Mouse (Mus musculus) lung, postnatal 10 days (tissue): ENCODE measurements around the gene Mrpl23.
A peak's percentile ranks its signal among the peaks of the same experiment; 100 is the strongest.

Experiments
- DNase-seq: peaks from one replicate; pipeline ENCODE4 v3.0.0; 2021

Gene Mrpl23

DNA sequence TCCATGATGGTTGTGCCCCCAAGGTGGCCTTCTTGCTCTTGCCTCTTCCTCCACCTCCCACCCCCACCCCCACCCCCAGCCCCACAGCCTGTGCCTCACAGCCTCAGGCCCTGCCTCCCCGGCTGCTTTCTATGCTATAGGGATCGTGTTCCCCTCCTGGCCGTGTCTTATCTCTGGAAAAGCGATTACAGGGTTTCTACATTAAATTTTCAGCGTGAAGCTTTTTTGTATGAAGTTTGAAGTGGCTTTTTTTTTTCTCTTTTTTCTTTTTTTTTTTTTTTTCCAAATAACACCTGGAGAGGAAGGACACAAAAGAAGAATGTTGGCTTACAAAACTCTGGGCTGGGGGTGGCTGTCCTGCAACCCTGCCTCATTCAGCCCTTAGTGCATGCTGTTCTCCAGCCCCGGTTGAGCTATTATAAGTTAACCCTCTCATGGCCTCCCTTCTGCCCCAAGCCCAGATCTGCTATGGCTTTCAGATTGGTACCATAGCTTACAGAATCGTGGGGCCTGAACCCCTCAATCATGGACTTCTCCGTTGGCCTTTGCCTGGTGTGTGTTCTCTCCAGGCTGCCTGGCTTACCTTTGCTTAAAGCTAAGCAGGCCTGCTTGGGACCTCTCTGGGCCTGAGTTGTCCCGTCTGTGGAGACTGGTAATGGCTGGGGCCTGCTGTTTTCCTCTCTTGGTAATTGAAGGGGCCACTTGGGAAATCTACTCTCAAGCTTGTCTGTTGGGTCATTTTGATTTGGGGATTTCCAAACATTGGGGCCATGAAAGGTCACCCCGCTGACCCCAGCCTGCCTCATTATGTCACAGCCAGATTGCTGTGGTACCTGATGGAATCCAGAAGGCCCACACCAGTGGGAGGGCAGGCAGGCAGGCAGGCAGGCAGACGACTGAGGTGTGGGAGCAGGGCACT lies 21.2 kb downstream of the Mrpl23 start:
- DNase-seq = peak; percentile 8

- peak; percentile 42 for DNase-seq
Measured at GRCm38 (mm10) chr7:142554625-142555024, 22.1 kb downstream of the Mrpl23 start.

DNA sequence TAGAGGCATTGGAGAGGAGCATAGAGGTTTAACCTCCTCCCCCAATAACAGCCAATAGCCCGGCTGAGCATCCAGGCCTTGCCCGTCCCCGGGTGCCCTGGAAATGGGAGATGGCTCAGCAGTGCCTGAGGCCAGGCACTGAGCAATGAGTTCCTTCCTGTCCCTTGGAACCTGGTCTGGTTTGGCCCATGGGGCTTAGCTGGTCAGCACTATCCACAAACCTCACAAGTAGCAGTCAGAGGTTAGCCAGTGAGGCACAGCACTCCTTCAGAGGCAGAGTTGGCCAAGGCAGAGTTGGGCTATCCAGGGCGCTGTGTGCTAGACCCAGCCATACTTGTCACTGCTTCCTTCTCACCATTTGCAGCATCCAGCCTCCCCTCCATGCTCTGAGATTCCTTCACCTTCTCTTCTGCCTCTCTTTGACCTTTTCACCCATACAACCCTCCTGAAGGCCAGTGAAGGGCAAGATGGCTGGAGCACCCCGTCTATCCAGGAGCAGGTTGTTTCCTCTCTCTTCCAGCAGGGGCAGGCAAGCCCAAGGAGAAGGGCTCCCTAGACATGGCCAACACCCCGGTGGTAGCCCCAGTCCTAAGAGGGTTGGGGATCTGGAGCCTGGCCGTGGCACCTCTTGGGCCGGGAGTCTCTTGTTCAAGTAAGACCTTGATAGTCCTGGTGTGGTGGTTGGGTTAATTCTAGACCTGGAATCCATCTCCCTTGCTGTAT lies 23.0 kb downstream of the Mrpl23 start:
- no peak for DNase-seq

DNA sequence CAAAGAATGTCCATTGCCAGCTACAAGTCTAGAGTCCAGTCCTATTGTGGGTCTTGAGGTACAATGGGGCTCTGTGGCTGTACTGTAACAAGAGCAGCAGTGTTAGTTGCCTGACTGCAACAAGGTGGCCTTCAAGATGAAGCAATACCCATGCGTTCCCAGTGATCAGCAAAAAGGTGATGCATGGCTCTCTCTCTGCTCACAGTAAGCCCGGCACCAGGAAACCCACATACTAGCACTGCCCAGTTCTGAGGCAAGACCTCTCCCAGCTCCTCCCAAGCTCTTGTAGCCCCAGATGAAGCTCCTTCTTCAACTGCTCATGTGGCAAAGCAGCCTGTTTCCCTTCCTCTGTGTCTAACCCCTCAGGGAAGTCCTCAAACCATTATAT lies 23.6 kb downstream of the Mrpl23 start:
- DNase-seq = no peak

DNA sequence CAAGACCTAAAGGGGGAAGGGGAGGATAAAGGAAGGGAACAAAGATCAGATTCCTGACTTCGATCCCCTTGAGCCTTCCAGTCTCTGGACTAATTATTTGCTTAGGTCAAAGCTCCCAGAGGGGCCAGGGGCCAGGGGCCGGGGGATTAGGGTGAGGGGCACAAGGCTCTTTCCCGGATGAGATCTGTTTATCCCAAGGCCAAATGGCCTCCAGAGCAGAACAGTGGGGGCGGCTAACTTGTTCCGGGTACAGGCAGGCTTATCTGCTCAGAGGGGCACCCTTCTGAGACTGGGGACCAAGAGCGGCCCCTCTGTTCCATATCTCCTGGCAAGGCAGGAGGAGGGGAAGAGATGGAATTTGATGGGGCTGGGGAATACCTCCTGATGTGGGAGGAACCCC lies 25.2 kb downstream of the Mrpl23 start:
- no peak for DNase-seq

- DNase-seq = no peak
Measured at GRCm38 (mm10) chr7:142558511-142559146, 26.1 kb downstream of the Mrpl23 start.

GRCm38 (mm10) chr7:142559651-142560175 lies 27.2 kb downstream of the Mrpl23 start:
- DNase-seq = no peak

DNA sequence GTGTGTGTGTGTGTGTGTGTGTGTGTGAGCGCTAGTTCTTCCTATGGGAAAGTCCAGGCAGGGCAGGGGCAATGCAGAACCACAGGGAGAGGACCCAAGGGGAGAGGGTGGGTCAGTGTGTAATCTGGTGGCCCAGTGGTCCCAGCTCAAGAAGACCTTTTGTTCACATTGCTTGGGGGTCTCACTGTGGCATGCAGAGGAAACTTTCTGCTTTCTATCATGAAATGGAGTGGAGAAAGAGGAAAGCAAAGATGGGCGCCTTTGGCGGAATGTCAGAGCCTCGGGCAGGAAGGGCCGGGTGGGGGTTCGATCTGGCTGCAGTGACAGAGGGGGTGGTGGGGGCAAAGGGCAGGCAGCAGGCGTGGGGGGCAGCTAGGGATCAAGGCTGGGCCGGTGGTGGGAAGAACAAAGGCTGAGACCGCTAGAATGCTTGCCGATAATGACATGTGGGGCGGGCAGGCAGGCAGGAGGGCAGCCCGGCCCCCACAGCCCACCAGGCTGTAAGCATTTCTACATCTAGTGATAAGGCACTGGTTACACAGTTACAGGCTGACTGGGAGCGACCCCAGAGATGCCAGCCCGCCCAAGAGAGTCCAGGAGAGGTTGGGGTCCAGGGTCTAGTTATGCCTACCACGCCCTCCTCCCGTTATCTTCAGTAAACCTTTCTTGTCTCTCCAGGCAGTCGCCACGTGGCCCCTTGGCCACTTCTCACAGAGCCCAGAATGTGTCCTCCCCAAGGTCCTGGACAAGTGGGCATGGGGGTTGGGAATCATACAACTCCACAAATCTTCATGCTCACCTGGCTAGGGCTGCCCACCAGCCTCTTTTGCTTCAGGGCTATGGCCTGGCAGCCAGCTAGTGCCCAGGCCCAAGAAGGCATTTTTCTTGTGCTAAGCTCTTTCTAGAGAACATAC lies 28.7 kb downstream of the Mrpl23 start:
- DNase-seq = no peak

- DNase-seq = no peak
Measured at GRCm38 (mm10) chr7:142561856-142562404, 29.4 kb downstream of the Mrpl23 start.

DNA sequence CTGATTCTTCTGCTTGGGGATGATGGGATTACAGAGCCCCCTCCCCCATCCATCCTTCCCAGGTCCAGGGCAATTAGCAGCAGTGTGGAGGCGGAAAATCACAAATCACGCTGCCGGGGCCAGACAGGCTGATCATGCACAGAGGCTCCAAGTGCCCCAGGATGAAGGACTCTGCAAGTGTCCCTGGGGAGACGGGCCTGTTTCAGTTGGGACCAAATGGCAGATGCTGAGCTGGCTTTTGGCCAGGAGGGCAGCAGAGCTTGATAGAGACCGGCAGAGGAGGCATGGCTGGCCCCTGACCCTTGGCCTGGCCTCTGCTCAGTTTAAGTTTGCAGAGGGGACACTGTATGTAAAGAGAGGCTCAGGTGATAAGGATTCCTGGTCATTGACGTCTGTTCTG lies 30.7 kb downstream of the Mrpl23 start:
- DNase-seq = peak; percentile 21

DNA sequence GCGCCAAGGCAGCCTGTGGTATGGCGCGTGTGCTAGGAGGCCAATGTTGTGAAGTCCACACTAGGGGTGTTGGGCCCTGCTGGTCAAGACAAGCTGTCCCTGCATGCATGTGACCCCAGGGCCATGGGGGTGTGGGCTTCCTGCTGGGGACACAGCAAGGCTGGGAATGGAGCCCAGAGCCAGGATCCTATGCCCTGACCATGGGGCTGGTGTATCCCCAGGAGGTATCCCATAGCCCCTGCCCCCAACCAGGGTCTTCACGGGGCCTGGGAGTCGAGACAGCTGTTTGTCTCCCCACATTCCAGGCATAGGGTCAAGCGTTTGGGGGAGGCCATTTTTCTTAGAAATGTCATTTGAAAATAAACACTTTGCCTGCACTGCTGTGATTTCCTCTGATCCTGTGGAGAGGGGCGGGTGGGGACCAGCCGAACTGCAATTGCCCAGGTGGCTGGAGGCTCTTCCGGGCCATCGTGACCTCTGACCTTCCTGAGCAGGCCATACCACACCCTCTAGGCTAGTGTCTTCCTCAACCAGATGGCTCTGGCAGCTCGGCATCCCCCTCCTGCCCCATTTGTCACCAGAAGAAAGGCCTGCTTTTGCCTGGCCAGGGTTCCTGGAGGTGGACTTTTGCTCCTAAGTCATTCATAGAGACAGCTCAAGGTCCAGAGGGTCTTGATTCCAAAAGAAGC lies 32.6 kb downstream of the Mrpl23 start:
- peak; percentile 44 for DNase-seq

GRCm38 (mm10) chr7:142566512-142566911 lies 34.0 kb downstream of the Mrpl23 start:
- no peak for DNase-seq

- DNase-seq = peak; percentile 12
Measured at GRCm38 (mm10) chr7:142568985-142569384, 36.5 kb downstream of the Mrpl23 start.

- peak; percentile 7 for DNase-seq
Measured at GRCm38 (mm10) chr7:142570565-142570964, 38.1 kb downstream of the Mrpl23 start.

- DNase-seq = no peak
Measured at GRCm38 (mm10) chr7:142571458-142572220, 39.2 kb downstream of the Mrpl23 start.

GRCm38 (mm10) chr7:142572343-142572742 lies 39.9 kb downstream of the Mrpl23 start:
- no peak for DNase-seq

DNA sequence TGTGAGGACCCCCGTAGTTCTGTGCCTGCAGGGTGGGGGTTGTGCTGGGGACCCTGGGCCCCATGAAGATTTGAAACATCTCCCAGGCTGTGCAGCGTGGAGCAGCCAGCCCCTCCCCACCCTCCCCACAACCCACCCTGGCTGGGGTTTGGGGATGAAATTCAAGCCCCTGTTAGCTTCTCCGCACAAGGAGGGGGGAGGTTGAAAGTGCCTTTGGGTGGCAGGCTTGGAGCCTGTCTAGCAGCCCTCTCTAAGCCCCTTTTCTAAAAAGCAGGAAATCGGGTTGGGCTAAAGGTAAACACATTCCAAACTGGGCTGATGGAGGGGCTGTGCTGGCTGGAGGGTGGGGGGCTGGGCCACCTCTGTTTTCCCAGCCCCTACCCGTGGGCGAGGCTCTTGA lies 40.5 kb downstream of the Mrpl23 start:
- no peak for DNase-seq

GRCm38 (mm10) chr7:142574155-142574660 lies 41.7 kb downstream of the Mrpl23 start:
- no peak for DNase-seq

GRCm38 (mm10) chr7:142574826-142575351 lies 42.4 kb downstream of the Mrpl23 start:
- no peak for DNase-seq

GRCm38 (mm10) chr7:142575491-142575890 lies 43.0 kb downstream of the Mrpl23 start:
- DNase-seq = no peak
